In the genomic region with DNA sequence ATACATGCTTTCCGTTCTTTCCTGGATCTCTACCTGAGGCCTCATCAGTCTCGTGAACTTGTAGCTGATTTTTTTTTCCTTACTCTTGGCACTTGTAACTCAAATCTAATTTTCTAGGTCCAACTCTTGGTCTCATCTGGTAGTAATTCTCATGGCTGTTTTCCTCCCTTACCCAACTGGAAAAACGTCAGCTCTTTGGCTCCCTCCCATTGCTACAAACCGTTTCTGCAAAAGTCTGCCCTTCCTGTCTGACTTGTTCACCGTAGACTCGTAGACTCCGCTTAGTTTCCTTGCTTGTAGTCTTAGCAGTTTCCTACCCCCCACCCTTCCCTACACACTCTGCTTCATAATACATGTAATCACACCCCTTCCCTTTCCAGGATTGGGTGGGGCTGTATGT, we compare ENCODE assay signal across 19 mouse cellular contexts. TPM values are rescaled to one million over a fixed set of nuclear protein-coding genes. Genes with fewer than 3 reads are reported as not detected.
"Had no signal": no experiment of that assay in that cellular context is flagged by ENCODE, and none has a peak within 500 bp of the region (broad histone marks: within the 10 kb centered on the region; RNA-seq: fewer than 3 reads in every experiment).

No protein-coding gene starts in this region.

- DNase-seq: kidney, adult 18-20 months; kidney, postnatal 10 days; kidney, postnatal 4 days; left cerebral cortex, postnatal 4 days; liver; lung, adult 18-20 months; lung, postnatal 4 days; retina, postnatal 1 day; right cerebral cortex, postnatal 14 days; thymus, adult 18-20 months; thymus, postnatal 14 days had no signal

- H3K36me3 ChIP-seq: midbrain, embryonic 15.5 days; neural tube, embryonic 12.5 days had no signal

- H3K9ac ChIP-seq: liver, embryonic 14.5 days; midbrain, embryonic 15.5 days; neural tube, embryonic 12.5 days had no signal

- H3K9me3 ChIP-seq: midbrain, embryonic 15.5 days; neural tube, embryonic 12.5 days had no signal

- H3K4me1 ChIP-seq: midbrain, embryonic 15.5 days; neural tube, embryonic 12.5 days had no signal

- H3K27me3 ChIP-seq: midbrain, embryonic 15.5 days; neural tube, embryonic 12.5 days had no signal

- H3K4me2 ChIP-seq: midbrain, embryonic 11.5 days; midbrain, embryonic 15.5 days; neural tube, embryonic 12.5 days had no signal

- ATAC-seq: midbrain, embryonic 15.5 days had no signal

- H3K27ac ChIP-seq: layer of hippocampus, adult 2 months; liver, embryonic 14.5 days; midbrain, embryonic 15.5 days; neural tube, embryonic 12.5 days had no signal

- H3K4me3 ChIP-seq: layer of hippocampus, adult 2 months; midbrain, embryonic 15.5 days; neural tube, embryonic 12.5 days had no signal

RNA-seq across cellular contexts. Expression of a gene that starts 12.2 kb away (rescaled TPM):
- polyA plus RNA-seq: small intestine, adult 2 months had no signal

RNA-seq across cellular contexts. Expression of a gene that starts 46.5 kb away (rescaled TPM):
- total RNA-seq: megakaryocyte, adult 5-6 weeks; neutrophil, adult 5-6 weeks had no signal
- polyA plus RNA-seq: midbrain, embryonic 11.5 days; small intestine, adult 2 months had no signal
